Mouse (Mus musculus) limb, embryonic 14.5 days (tissue): ENCODE measurements around the gene Shmt2. TPM values are rescaled to one million over a fixed set of nuclear protein-coding genes. Genes with fewer than 3 reads are reported as not detected.

Experiments used
- ATAC-seq: fragments of 200-750 bp; cut with Nextera tagmentation; 2 replicates; pipeline ENCODE4 v1.8.0; 2017; ENCODE audit warnings: low read depth, moderate number of reproducible peaks, moderate TSS enrichment; ENCODE audit not compliant: low FRiP score
- DNase-seq: peaks from one replicate; pipeline ENCODE4 v3.0.0-alpha.2; 2015; ENCODE audit warnings: low spot score
- H3K27ac ChIP-seq: fragments of 300-500 bp; sonication (generic); replicated peaks from 2 replicates; pipeline ENCODE4 v1.5.1; 2014; ENCODE audit warnings: low read depth, mild to moderate bottlenecking, low read length, moderate library complexity, mixed read lengths
- H3K27me3 ChIP-seq: fragments of 300-500 bp; sonication (generic); 2 replicates; pipeline ENCODE4 v1.6.1; 2014; ENCODE audit warnings: low read length, mixed read lengths; ENCODE audit not compliant: control insufficient read depth, insufficient read depth
- H3K36me3 ChIP-seq: fragments of 300-500 bp; sonication (generic); 2 replicates; pipeline ENCODE4 v1.6.1; 2014; ENCODE audit warnings: mild to moderate bottlenecking, low read length, moderate library complexity, mixed read lengths; ENCODE audit not compliant: control insufficient read depth, insufficient read depth
- H3K4me1 ChIP-seq: fragments of 300-500 bp; sonication (generic); 2 replicates; pipeline ENCODE4 v1.6.1; 2014; ENCODE audit warnings: antibody characterized with exemption, low read length, mixed read lengths; ENCODE audit not compliant: control insufficient read depth, insufficient read depth
- H3K4me2 ChIP-seq: fragments of 300-500 bp; sonication (generic); replicated peaks from 2 replicates; pipeline ENCODE4 v1.6.1; 2014; ENCODE audit warnings: low read depth, mild to moderate bottlenecking, low read length, moderate library complexity; ENCODE audit not compliant: severe bottlenecking
- H3K4me3 ChIP-seq: fragments of 300-500 bp; sonication (generic); replicated peaks from 2 replicates; pipeline ENCODE4 v1.5.1; 2014; ENCODE audit warnings: low read length
- H3K9ac ChIP-seq: fragments of 300-500 bp; sonication (generic); 2 replicates; pipeline ENCODE4 v1.6.1; 2014; ENCODE audit warnings: mild to moderate bottlenecking, low read depth, low read length, moderate library complexity; ENCODE audit not compliant: severe bottlenecking
- H3K9me3 ChIP-seq: fragments of 300-500 bp; sonication (generic); 2 replicates; pipeline ENCODE4 v1.6.1; 2016; ENCODE audit warnings: low read length; ENCODE audit not compliant: control insufficient read depth
- POLR2A ChIP-seq: fragments of 200-500 bp; IDR thresholded peaks from 2 replicates; pipeline ENCODE4 v1.8.0; 2012; ENCODE audit warnings: inconsistent platforms, mild to moderate bottlenecking, moderate library complexity, borderline replicate concordance; ENCODE audit not compliant: insufficient read depth, insufficient read length; ENCODE audit errors: extremely low read depth
- WGBS: fragments of 180-500 bp; shearing (Covaris S2); extraction: QIAGEN DNeasy Blood & Tissue Kit; methylation state at CpG from one replicate; pipeline ENCODE4 v1.1.7; 2014; 5-methylcytosine and 5-hydroxymethylcytosine counted together
- polyA plus RNA-seq, 2 experiments: library from polyadenylated mRNA; depleted of rRNA in 1 of 2; stranded (reverse) in 1 of 2; unstranded in 1 of 2; fragments of >200 nt; fragmentation: Nextera tagmentation in 1 of 2; extraction: Ambion mirVana in 1 of 2; gene quantifications; 2 replicates each; pipeline versions ENCODE4 v1.2.1 to v1.2.3; 2012 to 2014

Gene Shmt2
- polyA plus RNA-seq, 2 experiments: 89.4 to 146 TPM

- no peak overlapping the region for H3K4me3 ChIP-seq
- WGBS: 51% methylated on average over 13 of the region's 13 CpGs
- peak; percentile 67 for ATAC-seq
- peaks cover 92% of the 10 kb centered on the region for H3K36me3 ChIP-seq
- H3K27ac ChIP-seq: no peak overlapping the region
- TF ChIP-seq POLR2A: no peak
- no peaks in the 10 kb centered on the region for H3K27me3 ChIP-seq
- H3K9me3 ChIP-seq: no peaks in the 10 kb centered on the region
- peak; percentile 53 for DNase-seq
- no peak overlapping the region for H3K4me2 ChIP-seq
- no peak overlapping the region for H3K9ac ChIP-seq
- no peaks in the 10 kb centered on the region for H3K4me1 ChIP-seq
Measured at GRCm38 (mm10) chr10:127564301-127564700, 42.1 kb upstream of the Shmt2 start.

DNA sequence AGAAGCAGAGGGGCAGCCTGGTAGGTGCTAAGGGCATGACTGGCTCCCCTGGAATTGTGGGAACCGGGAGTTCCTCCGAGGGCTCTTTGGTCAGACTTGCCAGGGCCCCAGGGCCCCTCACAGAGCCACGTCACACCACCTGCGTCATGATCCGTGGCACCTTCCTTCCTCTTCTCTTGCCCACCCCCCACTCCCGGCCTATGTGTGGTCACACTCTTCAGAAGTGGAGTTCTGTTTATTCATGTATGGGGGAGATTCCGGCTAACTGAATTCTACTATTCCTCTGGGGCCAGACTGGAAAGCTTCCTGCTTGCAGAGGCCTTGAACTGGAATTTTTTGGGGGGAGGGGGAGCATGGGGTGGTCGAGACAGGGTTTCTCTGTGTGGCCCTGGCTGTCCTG, 41.6 kb upstream of the Shmt2 start:
- H3K27ac ChIP-seq: no peak overlapping the region
- H3K9ac ChIP-seq: no peak overlapping the region
- no peaks in the 10 kb centered on the region for H3K4me1 ChIP-seq
- TF ChIP-seq POLR2A: no peak
- ATAC-seq (0 out of 2 replicates have a peak, but pooled peaks have one; percentile 12), DNase-seq (peak; percentile 29)
- no peak overlapping the region for H3K4me3 ChIP-seq
- no peak overlapping the region for H3K4me2 ChIP-seq
- 76% methylated on average over 8 of the region's 8 CpGs for WGBS
- no peaks in the 10 kb centered on the region for H3K9me3 ChIP-seq
- H3K27me3 ChIP-seq: no peaks in the 10 kb centered on the region
- H3K36me3 ChIP-seq: peaks cover 92% of the 10 kb centered on the region

- H3K36me3 ChIP-seq: peaks cover 95% of the 10 kb centered on the region
- TF ChIP-seq POLR2A: no peak
- no peaks in the 10 kb centered on the region for H3K9me3 ChIP-seq
- H3K4me1 ChIP-seq: no peaks in the 10 kb centered on the region
- no peak overlapping the region for H3K9ac ChIP-seq
- DNase-seq (no peak), ATAC-seq (no peak)
- no peak overlapping the region for H3K4me2 ChIP-seq
- no peak overlapping the region for H3K27ac ChIP-seq
- H3K4me3 ChIP-seq: no peak overlapping the region
- H3K27me3 ChIP-seq: no peaks in the 10 kb centered on the region
Measured at GRCm38 (mm10) chr10:127561145-127561544, 38.9 kb upstream of the Shmt2 start.

GRCm38 (mm10) chr10:127557397-127557796, 35.2 kb upstream of the Shmt2 start:
- Histone ChIP-seq H3K27me3 (no peaks in the 10 kb centered on the region), H3K36me3 (peaks cover 99% of the 10 kb centered on the region), H3K4me1 (no peaks in the 10 kb centered on the region), H3K9ac (no peak overlapping the region), H3K27ac (no peak overlapping the region), H3K9me3 (no peaks in the 10 kb centered on the region), H3K4me3 (no peak overlapping the region), H3K4me2 (no peak overlapping the region)
- TF ChIP-seq POLR2A: no peak
- DNase-seq (no peak), ATAC-seq (no peak)
- WGBS: 85% methylated on average over 13 of the region's 13 CpGs

DNA sequence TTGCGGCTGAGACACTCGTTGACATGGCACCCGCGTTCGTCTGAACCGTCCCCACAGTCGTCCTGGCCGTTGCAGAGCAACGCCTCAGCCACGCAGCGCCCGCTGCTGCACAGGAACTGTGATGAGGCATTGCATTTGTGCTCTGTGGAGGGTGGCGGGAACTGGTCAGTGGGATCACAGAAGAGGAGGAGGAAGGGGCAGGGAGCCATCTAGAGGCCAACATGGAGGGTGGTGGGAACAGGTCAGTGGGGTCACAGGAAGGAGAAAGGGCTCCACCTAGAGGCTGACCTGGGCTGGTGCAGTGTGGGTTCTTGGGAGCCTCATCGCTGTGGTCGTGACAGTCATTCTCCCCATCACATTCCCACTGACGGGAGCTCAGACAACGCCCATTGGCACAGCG, 33.5 kb upstream of the Shmt2 start:
- H3K36me3 ChIP-seq: peaks cover 99% of the 10 kb centered on the region
- ATAC-seq (no peak), DNase-seq (no peak)
- no peak overlapping the region for H3K27ac ChIP-seq
- H3K4me1 ChIP-seq: no peaks in the 10 kb centered on the region
- no peak overlapping the region for H3K9ac ChIP-seq
- no peaks in the 10 kb centered on the region for H3K27me3 ChIP-seq
- H3K9me3 ChIP-seq: no peaks in the 10 kb centered on the region
- no peak overlapping the region for H3K4me3 ChIP-seq
- H3K4me2 ChIP-seq: no peak overlapping the region
- no peak for TF ChIP-seq POLR2A
- WGBS: 66% methylated on average over 18 of the region's 18 CpGs

- no peak for TF ChIP-seq POLR2A
- ATAC-seq (no peak), DNase-seq (no peak)
- Histone ChIP-seq H3K27ac (no peak overlapping the region), H3K27me3 (no peaks in the 10 kb centered on the region), H3K9me3 (no peaks in the 10 kb centered on the region), H3K36me3 (peaks cover 100% of the 10 kb centered on the region), H3K4me3 (no peak overlapping the region), H3K4me2 (no peak overlapping the region), H3K4me1 (no peaks in the 10 kb centered on the region), H3K9ac (no peak overlapping the region)
- WGBS: 93% methylated on average over 17 of the region's 17 CpGs
Measured at GRCm38 (mm10) chr10:127549892-127550291, 27.6 kb upstream of the Shmt2 start.
